In genomic region chr17:56020400-56021084, GRCm38 (mm10) we compare ENCODE assay signal across 13 mouse cellular contexts. TPM values are rescaled to one million over a fixed set of nuclear protein-coding genes. Genes with fewer than 3 reads are reported as not detected.
DNase-seq lines count a peak whose midpoint lies in the region; ATAC-seq and TF ChIP-seq lines count a peak whose summit lies in the region.
"Had no signal": no experiment of that assay in that cellular context is flagged by ENCODE, and none has a peak within 500 bp of the region (broad histone marks: within the 10 kb centered on the region; RNA-seq: fewer than 3 reads in every experiment).

No protein-coding gene starts in this region.

- peaks cover 28% of the 10 kb centered on the region for H3K4me1 ChIP-seq in heart, postnatal 0 days (ENCODE audit: control insufficient read depth, insufficient read depth)
- H3K4me1 ChIP-seq in spleen, adult 2 months (ENCODE audit: control insufficient read depth, insufficient read depth, insufficient read length): peaks cover 47% of the 10 kb centered on the region
- H3K4me1 ChIP-seq in neural tube, embryonic 15.5 days: peaks cover 35% of the 10 kb centered on the region

- WGBS in heart, postnatal 0 days: 86% methylated on average over 6 of the region's 6 CpGs
- 73% methylated on average over 6 of the region's 6 CpGs for WGBS in spleen, adult 2 months
- 94% methylated on average over 6 of the region's 6 CpGs for WGBS in neural tube, embryonic 15.5 days

- no peaks in the 10 kb centered on the region for H3K27me3 ChIP-seq in heart, postnatal 0 days (ENCODE audit: control insufficient read depth, insufficient read depth, low read length)
- no peaks in the 10 kb centered on the region for H3K27me3 ChIP-seq in spleen, adult 2 months (ENCODE audit: control insufficient read depth, insufficient read depth, low read length)
- no peaks in the 10 kb centered on the region for H3K27me3 ChIP-seq in neural tube, embryonic 15.5 days (replicated peaks)
- H3K27me3 ChIP-seq: embryonic facial prominence, embryonic 15.5 days had no signal

- H3K9ac ChIP-seq in heart, postnatal 0 days (replicated peaks; ENCODE audit: low read depth, low read length): no peak overlapping the region
- no peak overlapping the region; the same call in 1 of the 2 replicates for H3K9ac ChIP-seq in neural tube, embryonic 15.5 days (replicated peaks)
- H3K9ac ChIP-seq: embryonic facial prominence, embryonic 15.5 days had no signal

- no peak for TF ChIP-seq EP300 in heart, postnatal 0 days (IDR thresholded peaks at IDR 0.05; ENCODE audit: low read depth)

- TF ChIP-seq CTCF in heart, postnatal 0 days (IDR thresholded peaks at IDR 0.05; ENCODE audit: low read depth): no peak
- TF ChIP-seq CTCF in spleen, adult 2 months (IDR thresholded peaks at IDR 0.05; ENCODE audit: extremely low read depth, insufficient read depth, insufficient read length, insufficient replicate concordance): no peak

- H3K4me3 ChIP-seq in heart, postnatal 0 days (ENCODE audit: low read depth, low read length): no peak overlapping the region
- no peak overlapping the region for H3K4me3 ChIP-seq in spleen, adult 2 months (ENCODE audit: extremely low read depth, insufficient read depth, insufficient read length)
- H3K4me3 ChIP-seq in neural tube, embryonic 15.5 days (replicated peaks): no peak overlapping the region
- H3K4me3 ChIP-seq: embryonic facial prominence, embryonic 15.5 days had no signal

- TF ChIP-seq POLR2A in spleen, adult 2 months (IDR thresholded peaks at IDR 0.05; ENCODE audit: low read depth, low read length): no peak

- no peak for ATAC-seq in cerebellum, adult (ENCODE audit: insufficient number of reproducible peaks, low FRiP score, low TSS enrichment)
- no peak for ATAC-seq in heart, postnatal 0 days (ENCODE audit: insufficient read depth, low read depth)
- no peak for ATAC-seq in neural tube, embryonic 15.5 days (ENCODE audit: low FRiP score)

- DNase-seq in cerebellum, adult 9-11 months: peak; percentile 57
- DNase-seq in heart, postnatal 0 days (ENCODE audit: low spot score): no peak
- DNase-seq in heart, postnatal 4 days: no peak
- no peak for DNase-seq in spleen, adult 2 months (ENCODE audit: low read depth in 1 of 2, low spot score in 2 of 2)
- no peak for DNase-seq in spleen, postnatal 4 days (ENCODE audit: low spot score in 2 of 2)
- no peak for DNase-seq in embryo, embryonic 11 days
- DNase-seq: cerebellum, adult 8-10 months; kidney, adult 8-10 months; left cerebral cortex, postnatal 4 days had no signal

- no peaks in the 10 kb centered on the region for H3K9me3 ChIP-seq in heart, postnatal 0 days (replicated peaks; ENCODE audit: control insufficient read depth, low read length)
- H3K9me3 ChIP-seq in neural tube, embryonic 15.5 days (replicated peaks): no peaks in the 10 kb centered on the region
- H3K9me3 ChIP-seq: embryonic facial prominence, embryonic 15.5 days had no signal

- H3K27ac ChIP-seq in heart, postnatal 0 days (ENCODE audit: low read depth): peak overlapping the region; percentile 8; the same call in 1 of the 2 replicates
- H3K27ac ChIP-seq in spleen, adult 2 months (ENCODE audit: insufficient read depth, low read length): peak overlapping the region; percentile 43
- H3K27ac ChIP-seq in neural tube, embryonic 15.5 days (replicated peaks): peak overlapping the region; percentile 35
- H3K27ac ChIP-seq: embryonic facial prominence, embryonic 15.5 days had no signal

- H3K36me3 ChIP-seq in heart, postnatal 0 days (replicated peaks; ENCODE audit: control insufficient read depth, insufficient read depth, low read length): peaks cover 40% of the 10 kb centered on the region
- H3K36me3 ChIP-seq in spleen, adult 2 months (ENCODE audit: control insufficient read depth, insufficient read depth, low read length): peaks cover 27% of the 10 kb centered on the region
- H3K36me3 ChIP-seq in neural tube, embryonic 15.5 days: peaks cover 46% of the 10 kb centered on the region

- H3K4me2 ChIP-seq in heart, postnatal 0 days (ENCODE audit: low read depth, low read length): no peak overlapping the region
- H3K4me2 ChIP-seq in neural tube, embryonic 15.5 days: no peak overlapping the region
- H3K4me2 ChIP-seq: embryonic facial prominence, embryonic 15.5 days had no signal

RNA-seq across cellular contexts. Expression of gene Mpnd, which starts 15.0 kb away (rescaled TPM):
- total RNA-seq in heart, postnatal 0 days (2014; rRNA removed; ENCODE audit: low replicate concordance): 100 and 114 TPM in 2 replicates
- 42.5 and 42.9 TPM in 2 replicates for polyA plus RNA-seq in heart, postnatal 0 days (2015; fragmentation: Nextera tagmentation; extraction: Ambion mirVana)
- total RNA-seq in heart, postnatal 4 days (2021): 10 to 100 TPM; 42.7 to 44.7 TPM
- 76.7 and 135 TPM in 2 replicates for polyA plus RNA-seq in spleen, adult 2 months (2012; rRNA removed)
- 121 and 130 TPM in 2 replicates for polyA plus RNA-seq in neural tube, embryonic 15.5 days (2015; fragmentation: Nextera tagmentation; extraction: Ambion mirVana)

RNA-seq across cellular contexts. Expression of gene Stap2, which starts 15.2 kb away (rescaled TPM):
- total RNA-seq in heart, postnatal 0 days (2014; rRNA removed; ENCODE audit: low replicate concordance): 14.3 and 23.7 TPM in 2 replicates
- 16.0 and 17.2 TPM in 2 replicates for polyA plus RNA-seq in heart, postnatal 0 days (2015; fragmentation: Nextera tagmentation; extraction: Ambion mirVana)
- total RNA-seq in heart, postnatal 4 days (2021): 10 to 100 TPM; 13.3 to 15.2 TPM
- polyA plus RNA-seq in spleen, adult 2 months (2012; rRNA removed): 9.1 and 12.0 TPM in 2 replicates
- 7.3 and 11.5 TPM in 2 replicates for polyA plus RNA-seq in neural tube, embryonic 15.5 days (2015; fragmentation: Nextera tagmentation; extraction: Ambion mirVana)

RNA-seq across cellular contexts. Expression of gene Sh3gl1, which starts 15.9 kb away (rescaled TPM):
- 45.8 and 61.1 TPM in 2 replicates for total RNA-seq in heart, postnatal 0 days (2014; rRNA removed; ENCODE audit: low replicate concordance)
- 43.5 and 49.5 TPM in 2 replicates for polyA plus RNA-seq in heart, postnatal 0 days (2015; fragmentation: Nextera tagmentation; extraction: Ambion mirVana)
- 10 to 100 TPM; 37.8 to 38.5 TPM for total RNA-seq in heart, postnatal 4 days (2021)
- polyA plus RNA-seq in spleen, adult 2 months (2012; rRNA removed): 72.3 and 80.8 TPM in 2 replicates
- polyA plus RNA-seq in neural tube, embryonic 15.5 days (2015; fragmentation: Nextera tagmentation; extraction: Ambion mirVana): 105 and 114 TPM in 2 replicates

RNA-seq across cellular contexts. Expression of gene Chaf1a, which starts 19.7 kb away (rescaled TPM):
- 2.8 and 8.3 TPM in 2 replicates for total RNA-seq in heart, postnatal 0 days (2014; rRNA removed; ENCODE audit: low replicate concordance)
- 2.9 and 3.0 TPM in 2 replicates for polyA plus RNA-seq in heart, postnatal 0 days (2015; fragmentation: Nextera tagmentation; extraction: Ambion mirVana)
- 10 to 100 TPM; 13.3 to 14.8 TPM for total RNA-seq in heart, postnatal 4 days (2021)
- polyA plus RNA-seq in spleen, adult 2 months (2012; rRNA removed): 2.8 and 4.3 TPM in 2 replicates
- polyA plus RNA-seq in neural tube, embryonic 15.5 days (2015; fragmentation: Nextera tagmentation; extraction: Ambion mirVana): 4.0 and 10.1 TPM in 2 replicates

RNA-seq across cellular contexts. Expression of gene Fsd1, which starts 34.2 kb away (rescaled TPM):
- not detected in 2 replicates for total RNA-seq in heart, postnatal 0 days (2014; rRNA removed; ENCODE audit: low replicate concordance)
- 0.26 and 0.51 TPM in 2 replicates for polyA plus RNA-seq in heart, postnatal 0 days (2015; fragmentation: Nextera tagmentation; extraction: Ambion mirVana)
- total RNA-seq in heart, postnatal 4 days (2021): 1 to 10 TPM in 1 of 2 experiments, under 1 TPM in 1; 0.34 to 1.5 TPM
- polyA plus RNA-seq in spleen, adult 2 months (2012; rRNA removed): 0.06 and 0.07 TPM in 2 replicates
- 189 and 228 TPM in 2 replicates for polyA plus RNA-seq in neural tube, embryonic 15.5 days (2015; fragmentation: Nextera tagmentation; extraction: Ambion mirVana)
- total RNA-seq: gastrocnemius, adult 18-20 months had no signal
